Mouse (Mus musculus): ENCODE data around the gene Fbxl8. TPM values are rescaled to one million over a fixed set of nuclear protein-coding genes. Genes with fewer than 3 reads are reported as not detected.

Fbxl8 gene
- polyA plus RNA-seq, 1 experiment: 10.5 TPM

DNA sequence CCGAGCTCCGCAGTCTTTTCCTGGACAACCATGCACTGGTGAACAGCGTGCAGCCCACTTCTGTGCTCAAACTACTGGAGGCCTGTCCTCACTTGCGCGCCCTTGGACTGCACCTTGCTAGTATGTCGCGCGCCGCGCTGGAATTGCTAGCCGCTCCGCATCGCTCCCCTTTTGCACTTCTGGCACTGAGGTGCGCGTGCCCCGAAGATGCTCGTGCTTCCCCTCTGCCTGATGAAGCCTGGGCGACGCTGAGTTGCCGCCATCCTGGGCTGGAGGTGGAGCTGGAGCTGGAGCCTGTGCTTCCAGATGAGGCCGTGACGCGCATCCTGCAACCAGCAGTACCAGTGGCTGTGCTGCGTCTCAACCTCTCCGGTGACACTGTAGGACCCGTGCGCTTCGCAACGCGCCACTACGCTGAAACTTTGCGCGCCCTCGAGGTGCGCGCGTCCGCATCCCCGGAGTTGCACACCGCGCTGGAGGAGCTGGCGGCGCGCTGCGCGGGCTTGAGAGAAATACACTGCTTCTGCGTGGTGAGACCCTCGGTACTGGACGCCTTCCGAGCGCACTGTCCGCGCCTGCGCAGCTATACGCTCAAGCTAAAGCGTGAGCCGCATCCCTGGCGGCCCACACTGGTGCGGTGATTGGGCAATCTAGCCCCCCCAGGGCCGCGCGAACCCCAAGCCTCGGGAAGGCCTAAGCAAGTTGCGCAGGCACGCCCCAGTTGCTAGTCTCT lies 4.1 kb downstream of the Fbxl8 start:
- Histone ChIP-seq H3ac (ENCODE audit: control insufficient read depth, insufficient read length) (no peak overlapping the region), H3K27me3 (ENCODE audit: control insufficient read depth, insufficient read depth, insufficient read length) (no peaks in the 10 kb centered on the region), H3K4me2 (ENCODE audit: low read depth) (peak overlapping the region; percentile 80), H3K4me3 (peak overlapping the region; percentile 20), H3K36me3 (ENCODE audit: control insufficient read depth, insufficient read depth) (no peaks in the 10 kb centered on the region), H3K79me2 (ENCODE audit: control insufficient read depth, insufficient read depth) (no peaks in the 10 kb centered on the region)
- TF ChIP-seq POLR2AphosphoS2 (IDR thresholded peaks at IDR 0.05; ENCODE audit: insufficient read length, low read depth) (peak; percentile 25), MYOG (IDR thresholded peaks at IDR 0.05; ENCODE audit: control insufficient read depth in 1 of 3, insufficient read depth in 1 of 3, insufficient read length in 2 of 3, low read depth in 2 of 3) (no peak)

GRCm38 (mm10) chr8:105269075-105269458 lies 4.6 kb downstream of the Fbxl8 start:
- Histone ChIP-seq H3K4me3 (peak overlapping the region; percentile 20), H3K79me2 (ENCODE audit: control insufficient read depth, insufficient read depth) (no peaks in the 10 kb centered on the region), H3K36me3 (ENCODE audit: control insufficient read depth, insufficient read depth) (no peaks in the 10 kb centered on the region), H3K27me3 (ENCODE audit: control insufficient read depth, insufficient read depth, insufficient read length) (no peaks in the 10 kb centered on the region), H3ac (ENCODE audit: control insufficient read depth, insufficient read length) (peak overlapping the region; percentile 9), H3K4me2 (ENCODE audit: low read depth) (peak overlapping the region; percentile 80)
- TF ChIP-seq CEBPB (IDR thresholded peaks at IDR 0.05; ENCODE audit: insufficient read depth, poor library complexity, severe bottlenecking) (no peak), REST (IDR thresholded peaks at IDR 0.05; ENCODE audit: insufficient read depth, insufficient read length) (no peak), USF1 (IDR thresholded peaks at IDR 0.05; ENCODE audit: low read depth) (no peak), POLR2A (IDR thresholded peaks at IDR 0.05; ENCODE audit: insufficient read length, low read depth) (no peak), SRF (IDR thresholded peaks at IDR 0.05; ENCODE audit: control insufficient read depth, insufficient read length, low read depth) (no peak), MAX (IDR thresholded peaks at IDR 0.05; ENCODE audit: low read depth) (no peak), POLR2AphosphoS2 (IDR thresholded peaks at IDR 0.05; ENCODE audit: insufficient read length, low read depth) (no peak), TCF3 (IDR thresholded peaks at IDR 0.05; ENCODE audit: insufficient read length, low read depth) (no peak), MYOD1 (IDR thresholded peaks at IDR 0.05; ENCODE audit: control insufficient read depth in 1 of 3, insufficient read length in 2 of 3, low read depth in 2 of 3) (no peak), E2F4 (IDR thresholded peaks at IDR 0.05; ENCODE audit: insufficient read depth) (no peak), TCF12 (IDR thresholded peaks at IDR 0.05; ENCODE audit: insufficient read depth, poor library complexity, severe bottlenecking) (no peak), MYOG (IDR thresholded peaks at IDR 0.05; ENCODE audit: control insufficient read depth in 1 of 3, insufficient read depth in 1 of 3, insufficient read length in 2 of 3, low read depth in 2 of 3) (no peak)

DNA sequence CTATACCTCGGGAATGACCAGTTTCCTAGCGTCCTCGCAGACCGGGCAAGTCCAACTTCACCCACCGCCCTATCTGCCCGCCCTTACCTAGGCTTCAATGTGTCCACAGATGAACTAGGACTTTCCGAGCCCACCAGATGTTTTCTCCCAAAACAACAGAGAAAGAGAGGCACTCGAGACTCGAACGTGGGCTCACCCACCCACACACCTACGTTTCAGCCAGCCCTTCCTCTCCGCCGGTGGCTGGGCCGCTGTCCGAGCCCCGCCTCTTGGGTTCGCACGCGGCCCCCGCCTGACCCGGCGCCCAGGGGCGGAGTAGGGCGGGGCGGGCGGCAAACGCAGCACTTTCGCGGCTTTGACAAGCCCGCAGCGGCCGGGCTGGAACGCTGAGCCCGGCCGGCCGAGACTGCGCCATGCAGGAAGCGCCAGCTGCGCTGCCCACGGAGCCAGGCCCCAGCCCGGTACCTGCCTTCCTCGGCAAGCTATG lies 5.1 kb downstream of the Fbxl8 start, which contains the start of gene Hsf4:
Hsf4 (plus strand) TSS at position 341 of the 487 bp plus-strand sequence.
- peak within 1 kb of the TSS; percentile 20 for H3K4me3 ChIP-seq
- H3K79me2 ChIP-seq (ENCODE audit: control insufficient read depth, insufficient read depth): no peaks in the 10 kb centered on the region
- TF ChIP-seq CEBPB (IDR thresholded peaks at IDR 0.05; ENCODE audit: insufficient read depth, poor library complexity, severe bottlenecking): no peak
- TF ChIP-seq MYOG (IDR thresholded peaks at IDR 0.05; ENCODE audit: control insufficient read depth in 1 of 3, insufficient read depth in 1 of 3, insufficient read length in 2 of 3, low read depth in 2 of 3): peak in 2 of 3 experiments; percentile 77
- peak in 2 of 3 experiments; percentile 5 to 59 for TF ChIP-seq MYOD1 (IDR thresholded peaks at IDR 0.05; ENCODE audit: control insufficient read depth in 1 of 3, insufficient read length in 2 of 3, low read depth in 2 of 3)
- no peak for TF ChIP-seq SRF (IDR thresholded peaks at IDR 0.05; ENCODE audit: control insufficient read depth, insufficient read length, low read depth)
- no peak for TF ChIP-seq TCF3 (IDR thresholded peaks at IDR 0.05; ENCODE audit: insufficient read length, low read depth)
- TF ChIP-seq E2F4 (IDR thresholded peaks at IDR 0.05; ENCODE audit: insufficient read depth): no peak
- TF ChIP-seq POLR2A (IDR thresholded peaks at IDR 0.05; ENCODE audit: insufficient read length, low read depth): peak; percentile 75
- TF ChIP-seq USF1 (IDR thresholded peaks at IDR 0.05; ENCODE audit: low read depth): no peak
- no peak for TF ChIP-seq MAX (IDR thresholded peaks at IDR 0.05; ENCODE audit: low read depth)
- no peak for TF ChIP-seq REST (IDR thresholded peaks at IDR 0.05; ENCODE audit: insufficient read depth, insufficient read length)
- peak; percentile 58 for TF ChIP-seq POLR2AphosphoS2 (IDR thresholded peaks at IDR 0.05; ENCODE audit: insufficient read length, low read depth)
- no peak for TF ChIP-seq TCF12 (IDR thresholded peaks at IDR 0.05; ENCODE audit: insufficient read depth, poor library complexity, severe bottlenecking)
- H3K27me3 ChIP-seq (ENCODE audit: control insufficient read depth, insufficient read depth, insufficient read length): no peaks in the 10 kb centered on the region
- H3ac ChIP-seq (ENCODE audit: control insufficient read depth, insufficient read length): peak within 1 kb of the TSS; percentile 9
- H3K4me2 ChIP-seq (ENCODE audit: low read depth): peak within 1 kb of the TSS; percentile 80
- no peaks in the 10 kb centered on the region for H3K36me3 ChIP-seq (ENCODE audit: control insufficient read depth, insufficient read depth)

- Histone ChIP-seq H3K79me2 (ENCODE audit: control insufficient read depth, insufficient read depth) (no peaks in the 10 kb centered on the region), H3K4me3 (peak overlapping the region; percentile 20), H3K27me3 (ENCODE audit: control insufficient read depth, insufficient read depth, insufficient read length) (no peaks in the 10 kb centered on the region), H3K36me3 (ENCODE audit: control insufficient read depth, insufficient read depth) (no peaks in the 10 kb centered on the region), H3ac (ENCODE audit: control insufficient read depth, insufficient read length) (peak overlapping the region; percentile 9), H3K4me2 (ENCODE audit: low read depth) (peak overlapping the region; percentile 80)
- TF ChIP-seq MYOD1 (IDR thresholded peaks at IDR 0.05; ENCODE audit: control insufficient read depth in 1 of 3, insufficient read length in 2 of 3, low read depth in 2 of 3) (no peak), USF1 (IDR thresholded peaks at IDR 0.05; ENCODE audit: low read depth) (no peak), CEBPB (IDR thresholded peaks at IDR 0.05; ENCODE audit: insufficient read depth, poor library complexity, severe bottlenecking) (no peak), TCF12 (IDR thresholded peaks at IDR 0.05; ENCODE audit: insufficient read depth, poor library complexity, severe bottlenecking) (no peak), MAX (IDR thresholded peaks at IDR 0.05; ENCODE audit: low read depth) (no peak), TCF3 (IDR thresholded peaks at IDR 0.05; ENCODE audit: insufficient read length, low read depth) (no peak), SRF (IDR thresholded peaks at IDR 0.05; ENCODE audit: control insufficient read depth, insufficient read length, low read depth) (no peak), MYOG (IDR thresholded peaks at IDR 0.05; ENCODE audit: control insufficient read depth in 1 of 3, insufficient read depth in 1 of 3, insufficient read length in 2 of 3, low read depth in 2 of 3) (no peak), POLR2AphosphoS2 (IDR thresholded peaks at IDR 0.05; ENCODE audit: insufficient read length, low read depth) (no peak), REST (IDR thresholded peaks at IDR 0.05; ENCODE audit: insufficient read depth, insufficient read length) (no peak), POLR2A (IDR thresholded peaks at IDR 0.05; ENCODE audit: insufficient read length, low read depth) (no peak), E2F4 (IDR thresholded peaks at IDR 0.05; ENCODE audit: insufficient read depth) (no peak)
These were observed 5.9 kb downstream of the Fbxl8 start for GRCm38 (mm10) chr8:105270101-105270915.

Measured in myocyte (in vitro differentiated cells).